Mouse (Mus musculus): ENCODE measurements around the gene Calm5.
A peak's percentile ranks its signal among the peaks of the same experiment; 100 is the strongest.
"Not testable (repeated sequence)": the region's sequence is repeated elsewhere in the genome, so short reads cannot be mapped to it uniquely, and the experiment has no call there.

The Calm5 gene

GRCm38 (mm10) chr13:3866355-3867052 lies 12.5 kb downstream of the Calm5 start:
- no peak for DNase-seq (ENCODE audit: low spot score)

GRCm38 (mm10) chr13:3867158-3867557 lies 13.2 kb downstream of the Calm5 start:
- DNase-seq (ENCODE audit: low spot score) = no peak

DNA sequence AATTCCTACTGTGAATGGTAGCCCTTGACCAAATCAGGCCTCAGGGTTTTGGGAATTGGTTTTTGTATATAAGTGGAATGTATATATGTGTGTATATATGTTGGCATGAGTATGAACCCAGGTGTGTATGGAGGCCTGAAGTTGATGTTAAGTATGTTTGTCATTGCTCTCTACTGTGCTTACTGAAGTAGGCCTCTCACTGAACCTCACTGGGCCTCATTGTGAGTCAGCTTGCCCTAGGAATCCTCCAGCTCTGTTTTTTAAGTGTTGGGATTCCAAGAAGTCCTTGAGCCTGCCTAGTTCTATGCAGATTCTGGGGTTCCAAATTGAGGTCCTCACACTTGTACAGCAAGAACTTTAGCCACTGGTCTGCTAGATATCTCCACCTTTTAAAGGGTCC lies 15.9 kb downstream of the Calm5 start:
- no peak for DNase-seq (ENCODE audit: low spot score)

DNA sequence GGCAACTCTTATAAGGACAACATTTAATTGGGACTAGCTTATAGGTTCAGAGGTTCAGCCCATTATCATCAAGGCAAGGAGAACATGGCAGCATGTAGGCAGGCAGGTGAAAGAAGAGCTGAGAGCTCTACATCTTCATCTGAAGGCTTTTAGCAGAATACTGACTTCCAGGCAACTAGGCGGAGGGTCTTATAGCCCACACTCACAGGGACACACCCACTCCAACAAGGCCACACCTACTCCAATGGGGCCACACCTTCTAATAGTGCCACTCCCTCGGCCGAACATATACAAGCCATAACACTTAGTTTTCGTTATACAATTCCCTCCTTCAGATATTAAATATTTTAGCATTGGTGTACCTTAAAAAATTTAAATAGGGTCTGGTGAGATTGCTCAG lies 18.9 kb downstream of the Calm5 start:
- DNase-seq (ENCODE audit: low spot score) = no peak

DNA sequence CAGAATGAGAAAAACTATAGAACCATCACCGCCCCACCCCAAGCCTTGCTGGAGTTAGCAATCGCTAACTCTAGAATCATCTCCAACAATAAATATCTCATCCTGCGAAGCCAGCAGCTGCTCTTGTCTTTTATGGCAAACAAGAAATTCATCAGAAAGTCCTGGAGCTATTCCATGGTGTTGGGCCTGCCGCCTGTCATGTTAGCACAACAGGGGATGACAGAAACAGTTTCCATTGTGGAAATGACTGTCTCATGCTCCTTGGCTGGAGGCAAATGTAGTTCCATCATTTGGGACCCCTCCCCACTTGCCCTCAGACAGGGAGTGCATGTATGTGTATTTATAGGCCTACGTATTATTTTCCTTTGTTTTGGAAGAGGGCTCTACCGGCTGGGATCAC lies 22.5 kb downstream of the Calm5 start:
- peak; percentile 39 for DNase-seq (ENCODE audit: low spot score)

DNA sequence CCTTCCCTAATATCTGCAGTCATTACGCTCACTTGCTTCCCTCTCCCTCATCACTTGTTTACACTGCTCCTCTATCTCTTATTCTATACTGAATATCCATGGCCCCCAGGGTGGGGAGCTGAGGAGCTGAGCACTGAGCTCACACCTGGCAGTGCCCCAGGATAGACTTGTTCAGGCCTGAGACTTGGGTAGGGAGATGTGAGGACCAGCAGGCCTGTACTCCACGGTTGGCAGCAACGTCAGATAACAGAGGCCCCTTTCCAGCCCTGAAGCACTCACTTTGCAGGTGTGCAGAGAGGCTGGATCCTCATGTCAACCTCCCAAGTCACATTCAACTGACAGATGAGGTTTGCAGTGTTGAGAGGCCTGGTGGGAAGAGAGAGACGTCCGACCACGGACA lies 23.2 kb downstream of the Calm5 start:
- no peak for DNase-seq (ENCODE audit: low spot score)

- no peak for DNase-seq (ENCODE audit: low spot score)
Measured at GRCm38 (mm10) chr13:3877679-3878220, 23.8 kb downstream of the Calm5 start.

GRCm38 (mm10) chr13:3886663-3887062 lies 32.7 kb downstream of the Calm5 start:
- DNase-seq (ENCODE audit: low spot score) = no peak

GRCm38 (mm10) chr13:3889111-3889510 lies 35.1 kb downstream of the Calm5 start:
- no peak for DNase-seq (ENCODE audit: low spot score)

DNA sequence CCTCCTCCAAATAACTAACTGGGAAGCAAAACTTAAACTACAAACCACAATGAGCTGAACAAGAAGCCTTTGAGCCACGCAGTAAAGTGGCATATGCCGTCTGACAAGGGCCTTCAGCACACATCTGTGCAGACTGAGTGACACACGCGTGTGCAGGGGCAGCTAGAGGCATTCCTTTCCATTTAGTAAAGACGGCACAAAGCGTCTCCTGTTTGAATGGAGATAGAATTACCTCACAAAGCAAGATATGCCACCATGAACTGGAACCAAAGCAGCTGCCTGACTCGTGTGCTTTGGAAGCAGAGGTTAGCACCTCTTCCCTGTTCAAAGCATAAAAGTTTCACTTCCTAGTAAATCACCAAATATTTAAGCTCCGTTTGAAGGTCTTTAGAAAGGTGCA lies 36.1 kb downstream of the Calm5 start:
- DNase-seq (ENCODE audit: low spot score) = no peak

DNA sequence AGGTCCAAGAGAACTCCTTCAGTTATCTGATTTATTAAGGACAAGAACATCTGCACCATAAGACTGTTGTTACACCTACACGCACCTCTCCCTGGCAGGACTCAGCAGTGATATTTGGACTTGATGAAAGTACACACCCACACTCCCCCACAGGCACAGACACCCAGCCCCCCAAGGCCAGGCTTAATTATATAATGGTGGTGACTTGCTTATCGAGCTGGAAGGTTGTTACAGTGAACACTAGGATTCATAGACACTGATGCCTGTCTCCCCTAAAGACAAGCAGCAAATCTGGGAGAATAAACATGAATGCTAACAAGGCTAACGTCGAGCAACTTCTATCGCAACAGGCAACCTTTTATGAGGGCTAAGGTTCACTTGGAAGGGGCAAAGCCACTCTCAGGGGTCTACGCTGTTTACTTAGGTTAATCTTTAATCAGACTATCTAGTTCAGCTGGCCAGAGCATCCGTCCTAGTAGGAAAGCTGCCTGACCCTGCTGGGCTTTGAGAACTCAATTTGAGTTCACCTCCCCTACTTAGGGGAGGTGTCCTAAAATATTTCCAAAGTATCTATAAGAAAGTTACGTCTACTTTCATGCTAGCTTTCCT lies 37.6 kb downstream of the Calm5 start:
- no peak for DNase-seq (ENCODE audit: low spot score)

- no peak for DNase-seq (ENCODE audit: low spot score)
Measured at GRCm38 (mm10) chr13:3892601-3893000, 38.6 kb downstream of the Calm5 start.

DNA sequence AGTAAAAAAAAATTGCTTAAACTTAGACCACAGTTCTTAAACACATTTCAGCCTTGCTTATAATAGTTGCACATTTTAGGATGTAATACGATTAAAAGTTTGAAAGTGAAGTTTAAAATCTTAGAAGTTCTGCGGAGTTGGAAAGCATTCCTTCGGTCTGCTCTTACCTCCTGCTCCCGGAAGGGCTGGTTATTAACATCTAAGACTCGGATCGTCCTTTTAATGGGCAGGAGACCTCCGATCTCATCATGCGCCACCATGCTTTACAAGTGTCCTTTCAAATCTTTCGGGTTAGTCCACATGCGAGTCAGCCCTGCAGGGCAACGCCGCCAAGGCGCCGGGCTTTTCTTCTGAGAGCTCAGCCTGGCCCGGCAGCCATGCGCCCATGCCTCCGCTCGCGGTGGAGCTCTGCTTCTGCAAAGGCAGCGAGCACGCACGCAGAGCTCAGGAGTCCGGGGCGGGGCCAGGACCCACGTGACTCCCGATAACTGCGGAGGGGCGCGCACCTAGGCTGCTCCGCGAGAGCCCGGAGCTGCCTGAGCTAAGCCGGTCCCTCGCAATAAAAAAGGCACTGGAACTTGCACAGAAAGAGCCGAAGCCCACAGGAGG lies 39.3 kb downstream of the Calm5 start:
- peak; percentile 63 for DNase-seq (ENCODE audit: low spot score)

DNA sequence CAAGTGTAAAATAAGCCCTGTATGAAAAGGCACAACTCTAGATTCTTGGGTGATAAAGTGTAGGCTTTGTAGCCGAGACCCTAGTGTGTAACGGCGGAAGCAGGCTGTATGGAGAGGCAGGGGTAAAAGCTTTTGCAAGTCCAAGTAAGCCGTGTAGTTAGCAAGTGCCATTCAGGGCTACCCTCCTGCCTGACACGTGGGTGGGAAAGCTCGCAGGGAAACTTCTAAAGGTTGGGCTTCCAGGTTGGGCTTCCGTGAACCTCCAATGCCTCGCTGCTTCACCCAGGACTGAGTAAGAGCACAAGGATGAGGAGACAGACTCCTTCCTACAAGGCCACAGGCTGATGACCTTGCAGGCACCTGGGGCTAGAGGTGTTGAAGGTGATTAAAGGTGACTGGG lies 40.6 kb downstream of the Calm5 start:
- DNase-seq (ENCODE audit: low spot score) = no peak

DNA sequence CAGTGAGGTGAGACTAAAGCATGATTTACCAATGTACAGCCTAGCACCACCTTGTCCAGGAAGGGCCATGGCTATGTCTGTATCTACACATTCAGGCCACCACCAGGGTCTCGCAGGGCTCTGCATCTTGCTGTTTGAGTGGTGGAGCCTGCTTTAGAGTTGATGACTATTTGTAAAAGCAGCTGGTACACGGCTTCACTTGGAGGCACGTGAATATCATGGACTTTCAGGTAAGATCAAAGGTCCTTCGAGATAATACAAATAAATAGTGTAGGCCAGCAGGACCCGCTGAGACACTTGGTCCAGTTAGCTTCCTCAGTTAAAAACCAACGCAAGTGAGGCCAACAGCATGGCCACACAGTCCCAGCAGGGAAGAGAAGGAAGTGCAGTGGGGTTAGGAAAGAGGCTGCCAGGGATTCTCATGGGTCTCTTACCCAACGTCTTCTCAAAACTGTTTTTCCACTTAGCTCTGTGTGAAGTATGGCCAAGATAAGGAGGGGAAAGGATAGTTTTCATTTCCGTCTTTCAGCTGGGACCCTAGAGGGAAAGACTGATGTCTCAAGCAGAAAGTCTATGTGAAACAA lies 41.5 kb downstream of the Calm5 start:
- no peak for DNase-seq (ENCODE audit: low spot score)

- no peak for DNase-seq (ENCODE audit: low spot score)
Measured at GRCm38 (mm10) chr13:3896032-3896431, 42.1 kb downstream of the Calm5 start.

GRCm38 (mm10) chr13:3896913-3897312 lies 42.9 kb downstream of the Calm5 start:
- peak; percentile 72 for DNase-seq (ENCODE audit: low spot score)

GRCm38 (mm10) chr13:3898202-3898601 lies 44.2 kb downstream of the Calm5 start:
- DNase-seq (ENCODE audit: low spot score) = not testable (repeated sequence)

DNA sequence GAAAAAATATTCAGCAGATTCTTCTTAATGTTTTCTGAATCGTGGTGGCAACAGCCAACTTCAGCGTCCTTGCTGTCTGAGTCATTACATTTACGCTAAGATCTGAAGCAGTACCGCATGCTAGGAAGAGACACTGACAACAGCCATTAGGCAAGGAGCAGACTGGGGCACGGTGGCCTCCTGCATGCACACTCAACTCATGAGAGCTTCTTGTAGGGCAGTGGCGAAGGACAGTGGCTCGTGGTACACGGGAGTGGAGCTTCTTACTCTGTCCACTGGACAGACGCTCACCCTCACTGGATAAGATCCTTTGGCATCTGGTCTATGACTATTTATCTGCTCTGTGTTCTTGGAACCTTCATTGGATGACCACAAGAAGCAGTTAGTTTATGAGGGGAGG lies 45.3 kb downstream of the Calm5 start:
- DNase-seq (ENCODE audit: low spot score) = no peak

Measured in layer of hippocampus, adult 9-10 months (tissue).